Mouse (Mus musculus): ENCODE results near the gene Rps6ka2. TPM values are rescaled to one million over a fixed set of nuclear protein-coding genes. Genes with fewer than 3 reads are reported as not detected.
"Not testable (repeated sequence)": the region's sequence is repeated elsewhere in the genome, so short reads cannot be mapped to it uniquely, and the experiment has no call there.

Gene Rps6ka2
- 25.5 and 27.0 TPM in 2 replicates for polyA plus RNA-seq (2014; fragmentation: Nextera tagmentation; extraction: Ambion mirVana)

- no peaks in the 10 kb centered on the region for H3K36me3 ChIP-seq (ENCODE audit: control insufficient read depth, insufficient read depth, low read length)
- no peaks in the 10 kb centered on the region for H3K9me3 ChIP-seq (ENCODE audit: control insufficient read depth, low read length)
- peak; percentile 99 for ATAC-seq (replicated peaks; ENCODE audit: low FRiP score)
- peak within 1 kb of the TSS; percentile 85 for H3K27ac ChIP-seq (ENCODE audit: low read depth, low read length)
- H3K27me3 ChIP-seq (ENCODE audit: control insufficient read depth, insufficient read depth, low read length), result no peaks in the 10 kb centered on the region
- H3K9ac ChIP-seq (ENCODE audit: low read length), result peak within 1 kb of the TSS; percentile 87
- DNase-seq (ENCODE audit: low spot score), result peak; percentile 99
- peak within 1 kb of the TSS; percentile 76 for H3K4me2 ChIP-seq (ENCODE audit: low read depth, low read length, severe bottlenecking)
- peak within 1 kb of the TSS; percentile 81 for H3K4me3 ChIP-seq (ENCODE audit: low read depth, low read length)
- WGBS, result under 1% methylated on average over 55 of the region's 56 CpGs
- peaks cover 13% of the 10 kb centered on the region; the same call in 1 of the 2 replicates for H3K4me1 ChIP-seq (replicated peaks; ENCODE audit: control insufficient read depth, insufficient read depth, low read length)
These were observed at the start of gene Rps6ka2 for GRCm38 (mm10) chr17:7169627-7170303. TSS of gene Rps6ka2 (plus strand) at chr17:7170115.

GRCm38 (mm10) chr17:7120835-7121234 is 49.1 kb upstream of the Rps6ka2 start:
- H3K4me1 ChIP-seq (replicated peaks; ENCODE audit: control insufficient read depth, insufficient read depth, low read length); ATAC-seq (replicated peaks; ENCODE audit: low FRiP score); H3K9me3 ChIP-seq (ENCODE audit: control insufficient read depth, low read length); DNase-seq (ENCODE audit: low spot score); H3K36me3 ChIP-seq (ENCODE audit: control insufficient read depth, insufficient read depth, low read length); H3K27ac ChIP-seq (ENCODE audit: low read depth, low read length); H3K9ac ChIP-seq (ENCODE audit: low read length); H3K4me3 ChIP-seq (ENCODE audit: low read depth, low read length); H3K4me2 ChIP-seq (ENCODE audit: low read depth, low read length, severe bottlenecking); H3K27me3 ChIP-seq (ENCODE audit: control insufficient read depth, insufficient read depth, low read length): not testable (repeated sequence)
- 95% methylated on average over 3 of the region's 3 CpGs for WGBS

- not testable (repeated sequence) for DNase-seq (ENCODE audit: low spot score); ATAC-seq (replicated peaks; ENCODE audit: low FRiP score); H3K4me3 ChIP-seq (ENCODE audit: low read depth, low read length); H3K9me3 ChIP-seq (ENCODE audit: control insufficient read depth, low read length); H3K36me3 ChIP-seq (ENCODE audit: control insufficient read depth, insufficient read depth, low read length); H3K4me1 ChIP-seq (replicated peaks; ENCODE audit: control insufficient read depth, insufficient read depth, low read length); H3K4me2 ChIP-seq (ENCODE audit: low read depth, low read length, severe bottlenecking); H3K27me3 ChIP-seq (ENCODE audit: control insufficient read depth, insufficient read depth, low read length); H3K9ac ChIP-seq (ENCODE audit: low read length); H3K27ac ChIP-seq (ENCODE audit: low read depth, low read length)
- WGBS, result 89% methylated on average over 11 of the region's 11 CpGs
These were observed 47.4 kb upstream of the Rps6ka2 start for GRCm38 (mm10) chr17:7122554-7122953.

GRCm38 (mm10) chr17:7126475-7126874 is 43.4 kb upstream of the Rps6ka2 start:
- H3K36me3 ChIP-seq (ENCODE audit: control insufficient read depth, insufficient read depth, low read length); H3K27ac ChIP-seq (ENCODE audit: low read depth, low read length); H3K4me2 ChIP-seq (ENCODE audit: low read depth, low read length, severe bottlenecking); H3K27me3 ChIP-seq (ENCODE audit: control insufficient read depth, insufficient read depth, low read length); H3K9ac ChIP-seq (ENCODE audit: low read length); H3K9me3 ChIP-seq (ENCODE audit: control insufficient read depth, low read length); H3K4me1 ChIP-seq (replicated peaks; ENCODE audit: control insufficient read depth, insufficient read depth, low read length); ATAC-seq (replicated peaks; ENCODE audit: low FRiP score); DNase-seq (ENCODE audit: low spot score); H3K4me3 ChIP-seq (ENCODE audit: low read depth, low read length): not testable (repeated sequence)
- WGBS, result 83% methylated on average over 7 of the region's 10 CpGs

- ATAC-seq (replicated peaks; ENCODE audit: low FRiP score); H3K9ac ChIP-seq (ENCODE audit: low read length); H3K4me2 ChIP-seq (ENCODE audit: low read depth, low read length, severe bottlenecking); H3K27ac ChIP-seq (ENCODE audit: low read depth, low read length); H3K4me1 ChIP-seq (replicated peaks; ENCODE audit: control insufficient read depth, insufficient read depth, low read length); DNase-seq (ENCODE audit: low spot score); H3K27me3 ChIP-seq (ENCODE audit: control insufficient read depth, insufficient read depth, low read length); H3K36me3 ChIP-seq (ENCODE audit: control insufficient read depth, insufficient read depth, low read length); H3K9me3 ChIP-seq (ENCODE audit: control insufficient read depth, low read length); H3K4me3 ChIP-seq (ENCODE audit: low read depth, low read length): not testable (repeated sequence)
- no CpG with 5 or more reads among the region's 7 CpGs for WGBS
These were observed 35.9 kb upstream of the Rps6ka2 start for GRCm38 (mm10) chr17:7134002-7134401.

GRCm38 (mm10) chr17:7135277-7135676 is 34.6 kb upstream of the Rps6ka2 start:
- not testable (repeated sequence) for H3K9ac ChIP-seq (ENCODE audit: low read length); H3K27me3 ChIP-seq (ENCODE audit: control insufficient read depth, insufficient read depth, low read length); H3K4me3 ChIP-seq (ENCODE audit: low read depth, low read length); H3K27ac ChIP-seq (ENCODE audit: low read depth, low read length); H3K4me1 ChIP-seq (replicated peaks; ENCODE audit: control insufficient read depth, insufficient read depth, low read length); H3K36me3 ChIP-seq (ENCODE audit: control insufficient read depth, insufficient read depth, low read length); DNase-seq (ENCODE audit: low spot score); ATAC-seq (replicated peaks; ENCODE audit: low FRiP score); H3K4me2 ChIP-seq (ENCODE audit: low read depth, low read length, severe bottlenecking); H3K9me3 ChIP-seq (ENCODE audit: control insufficient read depth, low read length)
- 92% methylated on average over 7 of the region's 8 CpGs for WGBS

- Histone ChIP-seq H3K9me3 (ENCODE audit: control insufficient read depth, low read length) (no peaks in the 10 kb centered on the region), H3K27ac (ENCODE audit: low read depth, low read length) (no peak overlapping the region), H3K4me2 (ENCODE audit: low read depth, low read length, severe bottlenecking) (no peak overlapping the region), H3K27me3 (ENCODE audit: control insufficient read depth, insufficient read depth, low read length) (no peaks in the 10 kb centered on the region), H3K36me3 (ENCODE audit: control insufficient read depth, insufficient read depth, low read length) (no peaks in the 10 kb centered on the region), H3K4me1 (replicated peaks; ENCODE audit: control insufficient read depth, insufficient read depth, low read length) (no peaks in the 10 kb centered on the region), H3K4me3 (ENCODE audit: low read depth, low read length) (no peak overlapping the region), H3K9ac (ENCODE audit: low read length) (no peak overlapping the region)
- no peak for ATAC-seq (replicated peaks; ENCODE audit: low FRiP score)
- 88% methylated on average over 21 of the region's 21 CpGs for WGBS
- no peak for DNase-seq (ENCODE audit: low spot score)
These were observed 31.6 kb upstream of the Rps6ka2 start for GRCm38 (mm10) chr17:7138186-7138925.

- Histone ChIP-seq H3K4me1 (replicated peaks; ENCODE audit: control insufficient read depth, insufficient read depth, low read length) (no peaks in the 10 kb centered on the region), H3K27me3 (ENCODE audit: control insufficient read depth, insufficient read depth, low read length) (no peaks in the 10 kb centered on the region), H3K4me3 (ENCODE audit: low read depth, low read length) (no peak overlapping the region), H3K4me2 (ENCODE audit: low read depth, low read length, severe bottlenecking) (no peak overlapping the region), H3K36me3 (ENCODE audit: control insufficient read depth, insufficient read depth, low read length) (no peaks in the 10 kb centered on the region), H3K9me3 (ENCODE audit: control insufficient read depth, low read length) (no peaks in the 10 kb centered on the region), H3K9ac (ENCODE audit: low read length) (no peak overlapping the region), H3K27ac (ENCODE audit: low read depth, low read length) (no peak overlapping the region)
- no peak for DNase-seq (ENCODE audit: low spot score)
- no peak for ATAC-seq (replicated peaks; ENCODE audit: low FRiP score)
- WGBS, result 88% methylated on average over 10 of the region's 10 CpGs
These were observed 29.3 kb upstream of the Rps6ka2 start for GRCm38 (mm10) chr17:7140399-7141174.

Data from forebrain, embryonic 11.5 days (tissue).